Mouse (Mus musculus): ENCODE measurements around the gene Hist1h3d. TPM values are rescaled to one million over a fixed set of nuclear protein-coding genes. Genes with fewer than 3 reads are reported as not detected.
"Not testable (repeated sequence)": the region's sequence is repeated elsewhere in the genome, so short reads cannot be mapped to it uniquely, and the experiment has no call there.

Hist1h3d gene
- polyA plus RNA-seq, 1 experiment from 2014 or later: 7.2 TPM

- WGBS: 2% methylated on average over 7 of the region's 7 CpGs
- H3K9me3 ChIP-seq: no peaks in the 10 kb centered on the region
These were observed 853 bp downstream of the Hist1h3d start for GRCm38 (mm10) chr13:23576351-23576881.

GRCm38 (mm10) chr13:23576906-23577639 is 1.5 kb downstream of the Hist1h3d start:
- DNase-seq (ENCODE audit: extremely low spot score, low spot score): peak; percentile 30
- Histone ChIP-seq H3K36me3 (replicated peaks) (no peaks in the 10 kb centered on the region), H3K4me3 (peak overlapping the region; percentile 62), H3K9me3 (no peaks in the 10 kb centered on the region), H3K4me1 (peaks cover 46% of the 10 kb centered on the region), H3K27me3 (ENCODE audit: poor library complexity, severe bottlenecking) (no peaks in the 10 kb centered on the region), H3K27ac (peak overlapping the region; percentile 95)
- 56% methylated on average over 6 of the region's 6 CpGs for WGBS

More at GRCm38 (mm10) chr13:23576351-23576881, 853 bp downstream of the Hist1h3d start:
- Histone ChIP-seq H3K4me3 (peak overlapping the region; percentile 62), H3K27ac (peak overlapping the region; percentile 95), H3K27me3 (ENCODE audit: poor library complexity, severe bottlenecking) (no peaks in the 10 kb centered on the region), H3K4me1 (peaks cover 42% of the 10 kb centered on the region), H3K36me3 (replicated peaks) (no peaks in the 10 kb centered on the region)
- peak; percentile 62 for DNase-seq (ENCODE audit: extremely low spot score, low spot score)

- Histone ChIP-seq H3K9me3 (no peaks in the 10 kb centered on the region), H3K4me1 (peaks cover 47% of the 10 kb centered on the region), H3K4me3 (no peak overlapping the region), H3K27me3 (ENCODE audit: poor library complexity, severe bottlenecking) (no peaks in the 10 kb centered on the region), H3K27ac (peak overlapping the region; percentile 95), H3K36me3 (replicated peaks) (no peaks in the 10 kb centered on the region)
- no peak for DNase-seq (ENCODE audit: extremely low spot score, low spot score)
- WGBS: 88% methylated on average over 1 of the region's 1 CpGs
These were observed 2.3 kb downstream of the Hist1h3d start for GRCm38 (mm10) chr13:23577835-23578234.

GRCm38 (mm10) chr13:23581408-23582218 is 6.0 kb downstream of the Hist1h3d start, which contains the start of gene Hist1h4d:
Hist1h4d (plus strand) TSS chr13:23581598.
- peak; percentile 95 for DNase-seq (ENCODE audit: extremely low spot score, low spot score)
- Histone ChIP-seq H3K36me3 (replicated peaks) (no peaks in the 10 kb centered on the region), H3K4me3 (peak within 1 kb of the TSS; percentile 61), H3K27me3 (ENCODE audit: poor library complexity, severe bottlenecking) (no peaks in the 10 kb centered on the region), H3K4me1 (peaks cover 60% of the 10 kb centered on the region), H3K9me3 (no peaks in the 10 kb centered on the region), H3K27ac (peak within 1 kb of the TSS; percentile 94)
- under 1% methylated on average over 43 of the region's 43 CpGs for WGBS

GRCm38 (mm10) chr13:23582219-23583056 is 6.9 kb downstream of the Hist1h3d start:
- H3K9me3 ChIP-seq: no peaks in the 10 kb centered on the region
- peak; percentile 31 for DNase-seq (ENCODE audit: extremely low spot score, low spot score)
- peak overlapping the region; percentile 61 for H3K4me3 ChIP-seq
- H3K4me1 ChIP-seq: peaks cover 58% of the 10 kb centered on the region
- 6% methylated on average over 6 of the region's 6 CpGs for WGBS
- no peaks in the 10 kb centered on the region for H3K27me3 ChIP-seq (ENCODE audit: poor library complexity, severe bottlenecking)
- peak overlapping the region; percentile 94 for H3K27ac ChIP-seq
- no peaks in the 10 kb centered on the region for H3K36me3 ChIP-seq (replicated peaks)

- no peaks in the 10 kb centered on the region for H3K9me3 ChIP-seq
- no peaks in the 10 kb centered on the region for H3K27me3 ChIP-seq (ENCODE audit: poor library complexity, severe bottlenecking)
- H3K27ac ChIP-seq: peak overlapping the region; percentile 94
- peaks cover 57% of the 10 kb centered on the region for H3K4me1 ChIP-seq
- DNase-seq (ENCODE audit: extremely low spot score, low spot score): peak; percentile 30
- no peaks in the 10 kb centered on the region for H3K36me3 ChIP-seq (replicated peaks)
- peak overlapping the region; percentile 61 for H3K4me3 ChIP-seq
These were observed 8.0 kb downstream of the Hist1h3d start for GRCm38 (mm10) chr13:23583387-23584068.

- no peaks in the 10 kb centered on the region for H3K9me3 ChIP-seq
- DNase-seq (ENCODE audit: extremely low spot score, low spot score): peak; percentile 25
- no peaks in the 10 kb centered on the region for H3K27me3 ChIP-seq (ENCODE audit: poor library complexity, severe bottlenecking)
- peak overlapping the region; percentile 55 for H3K4me3 ChIP-seq
- peak overlapping the region; percentile 94 for H3K27ac ChIP-seq
- H3K36me3 ChIP-seq (replicated peaks): no peaks in the 10 kb centered on the region
- H3K4me1 ChIP-seq: peaks cover 57% of the 10 kb centered on the region
These were observed 8.8 kb downstream of the Hist1h3d start for GRCm38 (mm10) chr13:23584331-23584730.

GRCm38 (mm10) chr13:23585029-23585441 is 9.5 kb downstream of the Hist1h3d start:
- no peaks in the 10 kb centered on the region for H3K27me3 ChIP-seq (ENCODE audit: poor library complexity, severe bottlenecking)
- peak; percentile 78 for DNase-seq (ENCODE audit: extremely low spot score, low spot score)
- H3K4me3 ChIP-seq: peak overlapping the region; percentile 55
- under 1% methylated on average over 21 of the region's 21 CpGs for WGBS
- peaks cover 57% of the 10 kb centered on the region for H3K4me1 ChIP-seq
- no peaks in the 10 kb centered on the region for H3K9me3 ChIP-seq
- H3K27ac ChIP-seq: peak overlapping the region; percentile 94
- H3K36me3 ChIP-seq (replicated peaks): no peaks in the 10 kb centered on the region

GRCm38 (mm10) chr13:23585442-23586098 is 10.0 kb downstream of the Hist1h3d start:
- under 1% methylated on average over 30 of the region's 36 CpGs for WGBS

GRCm38 (mm10) chr13:23586099-23586939 is 10.8 kb downstream of the Hist1h3d start:
- no peaks in the 10 kb centered on the region for H3K36me3 ChIP-seq (replicated peaks)
- no peaks in the 10 kb centered on the region for H3K27me3 ChIP-seq (ENCODE audit: poor library complexity, severe bottlenecking)
- WGBS: 1% methylated on average over 22 of the region's 22 CpGs
- H3K27ac ChIP-seq: peak overlapping the region; percentile 94
- peaks cover 45% of the 10 kb centered on the region for H3K4me1 ChIP-seq
- DNase-seq (ENCODE audit: extremely low spot score, low spot score): peak; percentile 46
- no peaks in the 10 kb centered on the region for H3K9me3 ChIP-seq
- H3K4me3 ChIP-seq: peak overlapping the region; percentile 55

More at GRCm38 (mm10) chr13:23585442-23586098, 10.0 kb downstream of the Hist1h3d start:
- H3K27me3 ChIP-seq (ENCODE audit: poor library complexity, severe bottlenecking); H3K9me3 ChIP-seq; H3K36me3 ChIP-seq (replicated peaks): not testable (repeated sequence)
- Histone ChIP-seq H3K4me1 (peaks cover 52% of the 10 kb centered on the region), H3K27ac (peak overlapping the region; percentile 94), H3K4me3 (peak overlapping the region; percentile 55)
- peak; percentile 80 for DNase-seq (ENCODE audit: extremely low spot score, low spot score)

- H3K4me3 ChIP-seq: peak overlapping the region; percentile 55
- H3K27ac ChIP-seq: peak overlapping the region; percentile 94
- no peaks in the 10 kb centered on the region for H3K36me3 ChIP-seq (replicated peaks)
- DNase-seq (ENCODE audit: extremely low spot score, low spot score): no peak
- no peaks in the 10 kb centered on the region for H3K27me3 ChIP-seq (ENCODE audit: poor library complexity, severe bottlenecking)
- WGBS: 7% methylated on average over 1 of the region's 1 CpGs
- peaks cover 44% of the 10 kb centered on the region for H3K4me1 ChIP-seq
- H3K9me3 ChIP-seq: no peaks in the 10 kb centered on the region
These were observed 11.3 kb downstream of the Hist1h3d start for GRCm38 (mm10) chr13:23586940-23587225.

Measured in forebrain, embryonic 10.5 days (tissue).